Mouse (Mus musculus) kidney, postnatal 0 days (tissue): ENCODE measurements around the gene Btbd9. TPM values are rescaled to one million over a fixed set of nuclear protein-coding genes. Genes with fewer than 3 reads are reported as not detected.

Source experiments
- ATAC-seq: fragments of 200-750 bp; cut with Nextera tagmentation; replicated peaks from 2 replicates; pipeline ENCODE4 v1.8.0; 2017; ENCODE audit warnings: low read depth, moderate number of reproducible peaks, moderate TSS enrichment, moderate library complexity; ENCODE audit not compliant: low FRiP score
- DNase-seq: peaks from one replicate; pipeline ENCODE4 v3.0.0-alpha.2; 2016; ENCODE audit warnings: low spot score
- H3K27ac ChIP-seq: fragments of 300-500 bp; sonication (generic); 2 replicates; pipeline ENCODE4 v1.5.1; 2014; ENCODE audit warnings: mild to moderate bottlenecking
- H3K27me3 ChIP-seq: fragments of 300-500 bp; sonication (generic); 2 replicates; pipeline ENCODE4 v1.6.1; 2014; ENCODE audit warnings: low read length, mixed read lengths; ENCODE audit not compliant: insufficient read depth
- H3K36me3 ChIP-seq: fragments of 300-500 bp; sonication (generic); 2 replicates; pipeline ENCODE4 v1.6.1; 2014; ENCODE audit warnings: low read length, mixed read lengths; ENCODE audit not compliant: insufficient read depth
- H3K4me1 ChIP-seq: fragments of 300-500 bp; sonication (generic); replicated peaks from 2 replicates; pipeline ENCODE4 v1.6.1; 2014; ENCODE audit warnings: antibody characterized with exemption, low read length, mixed read lengths; ENCODE audit not compliant: insufficient read depth
- H3K4me2 ChIP-seq: fragments of 300-500 bp; sonication (generic); 2 replicates; pipeline ENCODE4 v1.6.1; 2014; ENCODE audit warnings: mild to moderate bottlenecking, low read length, moderate library complexity, mixed read lengths
- H3K4me3 ChIP-seq: fragments of 300-500 bp; sonication (generic); replicated peaks from 2 replicates; pipeline ENCODE4 v1.5.1; 2014; ENCODE audit warnings: low read depth, low read length
- H3K9ac ChIP-seq: fragments of 300-500 bp; sonication (generic); 2 replicates; pipeline ENCODE4 v1.6.1; 2014; ENCODE audit warnings: low read depth, low read length
- H3K9me3 ChIP-seq: fragments of 300-500 bp; sonication (generic); replicated peaks from 2 replicates; pipeline ENCODE4 v1.6.1; 2016; ENCODE audit warnings: low read length, inconsistent platforms, mixed read lengths
- CTCF ChIP-seq: IDR thresholded peaks from 2 replicates; pipeline ENCODE4 v1.5.1; 2016; ENCODE audit warnings: antibody characterized with exemption, low read depth, mild to moderate bottlenecking, moderate library complexity
- WGBS: fragments of 180-500 bp; shearing (Covaris S2); extraction: QIAGEN DNeasy Blood & Tissue Kit; methylation state at CpG from one replicate; pipeline ENCODE4 v1.1.7; 2014; 5-methylcytosine and 5-hydroxymethylcytosine counted together
- polyA plus RNA-seq: library from polyadenylated mRNA; unstranded; fragments of >200 nt; fragmentation: Nextera tagmentation; extraction: Ambion mirVana; gene quantifications from 2 replicates; pipeline ENCODE4 v1.2.1, GENCODE M21; 2015

Gene Btbd9
- polyA plus RNA-seq, 1 experiment from 2014 or later: 41.1 TPM

- TF ChIP-seq CTCF: no peak
- no peak for ATAC-seq
- Histone ChIP-seq H3K27me3 (no peaks in the 10 kb centered on the region), H3K27ac (no peak overlapping the region), H3K4me2 (no peak overlapping the region), H3K36me3 (no peaks in the 10 kb centered on the region), H3K9me3 (no peaks in the 10 kb centered on the region), H3K4me1 (no peaks in the 10 kb centered on the region), H3K9ac (no peak overlapping the region), H3K4me3 (no peak overlapping the region)
- WGBS: 87% methylated on average over 5 of the region's 5 CpGs
- DNase-seq: no peak
Observed at GRCm38 (mm10) chr17:30448562-30448961, 127.7 kb downstream of the Btbd9 start.

- ATAC-seq (no peak), DNase-seq (no peak)
- Histone ChIP-seq H3K9me3 (no peaks in the 10 kb centered on the region), H3K4me1 (no peaks in the 10 kb centered on the region), H3K27ac (no peak overlapping the region), H3K27me3 (no peaks in the 10 kb centered on the region), H3K36me3 (no peaks in the 10 kb centered on the region), H3K4me3 (no peak overlapping the region), H3K9ac (no peak overlapping the region), H3K4me2 (no peak overlapping the region)
- 93% methylated on average over 3 of the region's 3 CpGs for WGBS
- no peak for TF ChIP-seq CTCF
Observed at GRCm38 (mm10) chr17:30445805-30446441, 130.4 kb downstream of the Btbd9 start.

- Histone ChIP-seq H3K9ac (no peak overlapping the region), H3K9me3 (no peaks in the 10 kb centered on the region), H3K27me3 (no peaks in the 10 kb centered on the region), H3K4me1 (no peaks in the 10 kb centered on the region), H3K4me3 (no peak overlapping the region), H3K27ac (no peak overlapping the region), H3K36me3 (no peaks in the 10 kb centered on the region), H3K4me2 (no peak overlapping the region)
- DNase-seq (no peak), ATAC-seq (no peak)
- WGBS: 68% methylated on average over 3 of the region's 3 CpGs
- TF ChIP-seq CTCF: no peak
Observed at GRCm38 (mm10) chr17:30439702-30440101, 136.6 kb downstream of the Btbd9 start.

- no peaks in the 10 kb centered on the region for H3K4me1 ChIP-seq
- H3K36me3 ChIP-seq: no peaks in the 10 kb centered on the region
- TF ChIP-seq CTCF: no peak
- H3K4me3 ChIP-seq: no peak overlapping the region
- H3K4me2 ChIP-seq: no peak overlapping the region
- H3K9me3 ChIP-seq: no peaks in the 10 kb centered on the region
- no peaks in the 10 kb centered on the region for H3K27me3 ChIP-seq
- no peak overlapping the region for H3K27ac ChIP-seq
- DNase-seq (no peak), ATAC-seq (no peak)
- no peak overlapping the region for H3K9ac ChIP-seq
- WGBS: 81% methylated on average over 4 of the region's 4 CpGs
Observed at GRCm38 (mm10) chr17:30438786-30439185, 137.5 kb downstream of the Btbd9 start.

- ATAC-seq: no peak
- H3K4me2 ChIP-seq: no peak overlapping the region
- no peak overlapping the region for H3K27ac ChIP-seq
- TF ChIP-seq CTCF: no peak
- H3K9me3 ChIP-seq: no peaks in the 10 kb centered on the region
- 66% methylated on average over 5 of the region's 5 CpGs for WGBS
- H3K4me3 ChIP-seq: no peak overlapping the region
- no peaks in the 10 kb centered on the region for H3K27me3 ChIP-seq
- no peaks in the 10 kb centered on the region for H3K4me1 ChIP-seq
- H3K36me3 ChIP-seq: no peaks in the 10 kb centered on the region
- DNase-seq: no peak
- no peak overlapping the region for H3K9ac ChIP-seq
Observed at GRCm38 (mm10) chr17:30436021-30436461, 140.2 kb downstream of the Btbd9 start.

- no peak overlapping the region for H3K9ac ChIP-seq
- H3K27ac ChIP-seq: no peak overlapping the region
- DNase-seq (no peak), ATAC-seq (no peak)
- no peak overlapping the region for H3K4me3 ChIP-seq
- no peaks in the 10 kb centered on the region for H3K9me3 ChIP-seq
- 68% methylated on average over 7 of the region's 7 CpGs for WGBS
- H3K4me2 ChIP-seq: no peak overlapping the region
- TF ChIP-seq CTCF: no peak
- no peaks in the 10 kb centered on the region for H3K27me3 ChIP-seq
- no peaks in the 10 kb centered on the region for H3K36me3 ChIP-seq
- H3K4me1 ChIP-seq: no peaks in the 10 kb centered on the region
Observed at GRCm38 (mm10) chr17:30435478-30435877, 140.8 kb downstream of the Btbd9 start.

GRCm38 (mm10) chr17:30432094-30432493, 144.2 kb downstream of the Btbd9 start:
- Histone ChIP-seq H3K9ac (no peak overlapping the region), H3K4me1 (no peaks in the 10 kb centered on the region), H3K27ac (no peak overlapping the region), H3K4me2 (no peak overlapping the region), H3K9me3 (no peaks in the 10 kb centered on the region), H3K27me3 (no peaks in the 10 kb centered on the region), H3K36me3 (no peaks in the 10 kb centered on the region), H3K4me3 (no peak overlapping the region)
- 92% methylated on average over 10 of the region's 10 CpGs for WGBS
- ATAC-seq (no peak), DNase-seq (no peak)
- TF ChIP-seq CTCF: no peak
